Mouse (Mus musculus) cerebellum, postnatal 25 days (tissue): ENCODE measurements around the gene Fyb2.
"Not testable (repeated sequence)": the region's sequence is repeated elsewhere in the genome, so short reads cannot be mapped to it uniquely, and the experiment has no call there.

ENCODE experiments used
- DNase-seq, 2 experiments: peaks; one replicate each; pipeline ENCODE4 v3.0.0; 2021; ENCODE audit warnings: mixed read lengths in 2 of 2

Fyb2 gene

DNA sequence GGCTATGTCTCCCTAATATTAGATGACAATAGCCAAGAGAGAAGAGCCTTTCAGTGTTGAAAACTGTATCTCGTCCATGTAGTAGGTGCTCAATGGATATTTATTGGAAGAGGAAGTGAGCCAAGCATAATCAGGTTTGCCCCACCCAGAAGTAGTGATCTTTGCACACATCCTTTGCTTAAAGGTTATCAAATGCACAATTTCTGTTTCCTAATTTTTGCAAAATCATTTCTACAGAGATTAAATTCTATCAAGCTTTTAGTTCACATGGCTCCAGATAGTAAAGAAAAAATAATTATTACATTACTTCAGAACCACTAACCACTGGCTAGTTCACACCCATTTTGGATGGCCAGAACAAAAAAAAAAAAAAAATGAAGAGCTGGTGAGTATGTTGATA, 28.6 kb downstream of the Fyb2 start:
- DNase-seq: no peak

- DNase-seq: no peak
Measured at GRCm38 (mm10) chr4:104944482-104944881, 31.2 kb downstream of the Fyb2 start.

DNA sequence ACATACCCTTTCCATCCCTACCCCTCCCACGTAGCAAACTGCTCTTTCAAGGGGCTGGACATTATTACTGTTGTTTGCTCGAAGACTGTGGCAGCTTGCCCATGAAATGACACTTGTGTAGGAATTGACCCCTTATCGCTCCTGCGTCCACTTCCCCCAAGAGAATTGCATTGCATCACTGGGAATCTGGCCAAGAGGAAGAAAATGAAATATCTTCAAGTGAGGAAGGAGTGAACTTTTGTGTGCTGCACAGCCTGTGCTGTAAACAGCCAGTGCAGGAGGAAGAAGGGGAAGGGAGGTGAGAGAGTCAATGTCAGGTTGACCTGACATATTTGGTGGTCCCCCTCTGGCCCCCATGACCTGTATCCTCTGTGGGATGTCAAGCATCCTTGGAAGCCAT, 35.6 kb downstream of the Fyb2 start:
- DNase-seq: no peak

- no peak for DNase-seq
Measured at GRCm38 (mm10) chr4:104949304-104949703, 36.0 kb downstream of the Fyb2 start.

- no peak for DNase-seq
Measured at GRCm38 (mm10) chr4:104951280-104951878, 38.1 kb downstream of the Fyb2 start.

- DNase-seq: peak in 1 of 2 experiments; percentile 38
Measured at GRCm38 (mm10) chr4:104956691-104957090, 43.4 kb downstream of the Fyb2 start.

DNA sequence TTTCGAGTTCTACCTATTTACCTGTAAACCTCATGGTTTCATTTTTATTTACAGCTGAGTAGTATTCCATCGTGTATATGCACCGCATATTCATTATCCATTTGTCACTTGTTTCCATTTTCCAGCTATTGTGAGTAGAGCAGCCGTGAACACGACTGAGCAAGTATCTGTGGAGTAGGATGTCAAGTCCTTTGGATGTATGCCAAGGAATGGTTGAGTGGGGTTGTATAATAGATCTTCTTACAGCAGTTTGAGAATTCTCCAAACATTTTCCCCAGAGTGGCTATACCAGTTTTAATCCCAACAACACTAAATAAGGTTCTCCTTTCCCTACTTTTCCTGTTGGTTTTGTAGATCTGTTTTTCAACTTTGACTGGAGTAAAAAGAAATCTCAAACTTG, 48.2 kb downstream of the Fyb2 start:
- DNase-seq: no peak

- no peak for DNase-seq
Measured at GRCm38 (mm10) chr4:104972606-104973005, 59.4 kb downstream of the Fyb2 start.

DNA sequence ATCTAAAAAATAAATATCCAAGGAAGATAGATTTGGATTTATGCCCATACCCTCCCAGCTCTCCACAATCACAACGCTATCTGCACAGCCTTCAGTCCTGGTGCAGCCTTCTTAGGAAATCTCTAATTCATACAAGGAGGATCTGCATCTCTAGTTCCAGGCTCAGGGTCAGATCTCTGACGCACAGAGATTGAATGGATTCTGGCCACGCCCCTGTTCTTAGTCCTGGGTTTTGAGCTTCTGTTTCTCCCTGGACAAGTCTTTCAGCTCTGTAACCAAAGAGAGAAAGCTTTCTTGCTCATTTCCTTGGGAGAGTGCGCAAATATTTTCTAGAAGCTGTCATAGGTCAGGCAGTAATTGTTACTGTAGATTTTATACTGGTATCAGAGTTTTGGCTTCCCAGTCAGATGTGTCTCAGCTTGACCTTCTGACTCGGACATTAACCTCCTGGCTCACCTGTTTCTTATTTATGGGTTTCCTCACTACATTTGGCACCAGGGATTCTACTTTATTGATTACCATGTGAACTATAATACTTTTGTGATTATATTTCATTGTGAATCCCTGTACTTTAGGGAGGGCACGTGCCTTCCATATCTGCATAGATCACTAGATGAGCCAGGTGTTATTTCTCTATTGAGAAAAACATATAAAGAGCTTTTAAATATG, 62.0 kb downstream of the Fyb2 start:
- DNase-seq: no peak

GRCm38 (mm10) chr4:104985960-104986632, 72.8 kb downstream of the Fyb2 start:
- DNase-seq: no peak

DNA sequence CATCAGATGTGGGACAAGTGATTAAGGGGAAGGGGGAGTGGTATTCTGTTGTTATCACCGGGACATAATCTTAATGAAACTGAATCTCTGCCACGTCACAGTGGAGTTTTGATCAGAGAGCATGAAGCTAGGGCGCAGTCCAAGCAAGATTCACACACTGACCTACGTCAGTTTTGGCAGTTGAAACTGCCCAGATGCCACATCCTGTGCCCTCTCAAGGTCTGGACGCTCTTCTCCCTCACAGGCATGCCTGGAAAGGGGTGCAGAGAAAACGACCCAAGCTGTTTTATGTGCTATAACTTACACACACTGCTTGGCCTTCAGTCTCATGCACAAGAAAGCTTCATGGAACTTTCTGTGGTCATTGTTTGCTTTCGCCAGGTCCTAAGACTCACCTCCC, 74.4 kb downstream of the Fyb2 start:
- peak in 1 of 2 experiments; percentile 15 for DNase-seq

DNA sequence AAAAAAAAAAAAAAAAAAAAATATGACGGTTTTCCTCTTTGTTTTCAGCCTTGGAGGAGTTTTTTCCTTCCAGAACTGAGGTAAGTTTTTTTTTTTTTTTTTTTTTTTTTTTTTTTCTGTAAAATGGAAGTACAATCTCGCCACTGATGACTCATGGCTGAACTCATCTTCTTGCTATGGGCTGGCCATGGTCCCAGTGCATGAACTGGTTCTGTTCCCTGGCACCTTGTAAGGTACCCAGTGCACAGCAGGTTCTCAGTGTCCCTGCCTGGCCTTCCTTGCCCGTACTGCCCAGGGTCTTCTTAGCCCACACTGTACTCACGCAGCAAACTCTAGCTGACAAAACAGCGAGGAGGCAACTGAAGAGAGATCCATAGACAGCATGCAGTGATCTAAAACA, 74.8 kb downstream of the Fyb2 start:
- DNase-seq: peak; percentile 67 to 82

DNA sequence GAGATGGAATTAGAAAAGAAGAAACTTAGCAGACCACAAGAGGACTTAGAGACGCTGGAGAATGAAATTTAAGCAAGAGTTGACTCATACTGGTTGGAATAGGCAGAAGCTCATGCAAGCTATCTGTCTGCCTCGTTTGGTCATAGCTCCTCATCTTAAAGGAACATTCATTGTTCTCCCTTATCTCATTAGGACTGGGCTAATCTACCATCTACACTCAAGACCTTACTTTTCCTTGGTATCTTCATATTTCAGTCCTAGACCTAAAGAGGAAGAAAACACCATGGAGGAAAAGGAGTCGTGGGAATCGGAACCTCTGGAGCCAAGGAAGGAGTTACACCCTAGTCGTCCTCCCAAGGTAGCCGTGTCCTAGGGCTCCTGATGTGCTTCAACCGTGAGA, 75.5 kb downstream of the Fyb2 start:
- no peak for DNase-seq

GRCm38 (mm10) chr4:104990016-104990415, 76.8 kb downstream of the Fyb2 start:
- peak; percentile 85 to 90 for DNase-seq

DNA sequence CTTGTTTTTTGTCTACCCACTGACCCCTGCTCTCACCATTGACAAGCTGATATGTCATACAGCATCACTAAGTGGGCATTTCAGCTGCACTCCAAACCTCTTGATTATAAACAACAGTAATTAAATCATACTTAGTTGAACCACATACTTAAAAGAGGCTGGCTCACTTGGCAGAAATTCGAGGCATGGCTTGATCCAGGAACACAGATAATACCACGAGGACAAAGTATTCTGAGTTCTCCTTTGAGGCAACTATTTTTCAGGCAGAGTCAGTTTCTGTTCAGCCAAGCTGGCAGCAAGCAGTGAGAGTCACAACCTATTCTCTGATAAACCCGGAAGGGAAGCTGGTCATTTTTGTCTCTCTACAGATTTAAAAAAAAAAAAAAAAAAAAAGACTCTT, 77.4 kb downstream of the Fyb2 start:
- no peak for DNase-seq

GRCm38 (mm10) chr4:104992271-104992670, 79.0 kb downstream of the Fyb2 start:
- no peak for DNase-seq

- no peak for DNase-seq
Measured at GRCm38 (mm10) chr4:104993140-104993874, 80.1 kb downstream of the Fyb2 start.

GRCm38 (mm10) chr4:104999702-105000101, 86.4 kb downstream of the Fyb2 start:
- DNase-seq: no peak

DNA sequence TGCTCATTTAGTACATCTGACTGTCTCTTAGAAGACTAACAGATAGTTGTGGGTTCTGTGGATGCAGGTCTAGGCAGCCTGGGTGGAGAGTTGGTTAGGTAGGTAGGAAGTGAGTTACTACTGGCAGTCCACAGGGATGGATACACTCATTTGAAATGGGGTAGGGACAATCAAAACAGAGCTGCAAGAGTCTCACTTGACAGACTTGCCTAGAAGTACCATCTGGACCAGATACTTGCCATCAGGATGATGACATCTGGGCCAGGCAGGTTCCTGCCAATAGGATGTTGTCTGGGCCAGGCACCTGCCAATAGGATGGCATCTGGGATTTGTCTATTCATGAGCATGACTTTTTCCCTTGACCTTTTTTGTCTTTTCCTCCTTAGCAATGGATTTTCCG, 88.5 kb downstream of the Fyb2 start:
- DNase-seq: no peak

GRCm38 (mm10) chr4:105004135-105004534, 90.9 kb downstream of the Fyb2 start:
- DNase-seq: no peak

DNA sequence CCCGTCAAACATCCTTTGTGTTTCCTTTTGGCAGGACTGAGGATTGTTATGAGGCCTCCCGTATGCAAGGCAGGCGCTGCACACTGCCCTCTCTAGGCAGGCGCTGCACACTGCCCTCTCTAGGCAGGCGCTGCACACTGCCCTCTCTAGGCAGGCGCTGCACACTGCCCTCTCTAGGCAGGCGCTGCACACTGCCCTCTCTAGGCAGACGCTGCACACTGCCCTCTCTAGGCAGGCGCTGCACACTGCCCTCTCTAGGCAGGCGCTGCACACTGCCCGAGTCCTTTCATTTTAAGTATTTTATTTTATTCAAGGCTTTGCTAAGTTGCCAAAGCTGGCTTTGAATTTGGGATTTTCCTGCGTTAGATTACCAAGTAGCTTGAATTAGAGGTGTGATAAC, 91.4 kb downstream of the Fyb2 start:
- not testable (repeated sequence) for DNase-seq

- DNase-seq: no peak
Measured at GRCm38 (mm10) chr4:105007360-105008018, 94.2 kb downstream of the Fyb2 start.

GRCm38 (mm10) chr4:105013718-105014117, 100.5 kb downstream of the Fyb2 start:
- DNase-seq: no peak
